Mouse (Mus musculus) embryonic fibroblast, embryonic 13.5 days (primary cell): ENCODE results near the gene Apba3.

Source experiments
- CTCF ChIP-seq: IDR thresholded peaks from 2 replicates; pipeline ENCODE4 v1.5.1; 2011; ENCODE audit warnings: mild to moderate bottlenecking, control low read depth, low read length, moderate library complexity, borderline replicate concordance; ENCODE audit not compliant: insufficient read depth
- POLR2A ChIP-seq: IDR thresholded peaks from 2 replicates; pipeline ENCODE4 v1.6.1; 2011; ENCODE audit warnings: low read depth, mild to moderate bottlenecking, control low read depth, low read length, moderate library complexity

DNA sequence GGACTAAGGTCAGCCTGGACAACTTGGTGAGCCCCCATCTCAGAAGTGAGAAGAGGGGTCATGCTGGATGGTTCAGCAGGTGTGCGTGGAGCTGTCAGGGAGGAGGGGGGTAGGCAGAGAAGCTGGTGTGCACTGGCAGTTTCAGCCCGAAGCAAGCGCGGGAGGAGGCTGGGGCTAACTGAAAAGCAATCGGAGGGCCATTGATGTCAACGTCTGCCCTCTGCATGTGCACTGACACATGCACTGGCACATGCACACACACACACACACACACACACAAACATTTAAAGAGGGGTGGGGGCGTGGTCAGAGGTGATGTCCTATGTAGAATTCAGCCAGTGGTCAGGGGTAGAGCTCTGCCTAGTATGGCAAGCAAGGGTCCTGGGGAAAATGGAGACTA is 35.3 kb upstream of the Apba3 start:
- TF ChIP-seq CTCF (no peak), POLR2A (no peak)
